Mouse (Mus musculus): Measurements from ENCODE around the gene Sh3pxd2a.
A peak's percentile ranks its signal among the peaks of the same experiment; 100 is the strongest.

Sh3pxd2a gene

GRCm38 (mm10) chr19:47263621-47264020 is 200.6 kb downstream of the Sh3pxd2a start:
- DNase-seq: no peak

DNA sequence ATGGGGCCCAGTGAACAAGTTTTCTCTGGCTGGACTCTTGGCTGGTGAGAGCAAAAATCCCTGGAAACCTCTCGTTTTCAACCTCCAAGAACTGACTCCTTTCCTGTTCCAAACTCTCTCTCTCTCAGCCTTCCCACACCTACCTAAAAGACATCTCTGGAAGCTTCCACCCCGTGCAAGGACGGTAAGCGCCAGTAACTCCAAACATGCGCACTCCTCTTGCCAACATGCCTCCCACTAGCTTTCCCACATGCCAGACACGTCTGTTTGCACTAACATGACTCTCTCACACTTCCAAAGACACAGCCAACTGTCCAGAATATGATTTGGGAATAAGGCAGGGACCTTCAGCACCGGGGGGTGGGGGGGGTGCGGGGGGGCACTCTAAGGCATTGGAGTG is 203.0 kb downstream of the Sh3pxd2a start:
- no peak for DNase-seq

DNA sequence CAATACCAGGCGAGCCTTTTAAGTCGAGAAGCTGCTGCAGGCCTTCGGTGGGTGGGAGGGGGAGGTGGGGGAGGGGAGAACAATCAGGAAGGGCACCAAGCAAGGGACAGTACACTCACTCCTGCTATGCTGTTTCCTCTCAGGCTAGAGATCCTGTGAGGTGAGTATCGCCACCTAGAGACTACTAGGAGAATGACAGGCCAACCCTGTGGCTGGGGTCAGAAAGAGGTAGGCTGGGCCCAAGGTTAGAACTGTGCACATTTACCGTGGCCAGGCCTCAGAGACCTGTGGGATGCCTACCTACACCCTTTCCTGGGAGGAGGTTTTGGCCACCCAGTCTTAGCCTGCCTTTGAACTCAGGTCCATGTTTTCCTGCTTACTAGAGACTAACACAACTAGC is 204.6 kb downstream of the Sh3pxd2a start:
- no peak for DNase-seq

DNA sequence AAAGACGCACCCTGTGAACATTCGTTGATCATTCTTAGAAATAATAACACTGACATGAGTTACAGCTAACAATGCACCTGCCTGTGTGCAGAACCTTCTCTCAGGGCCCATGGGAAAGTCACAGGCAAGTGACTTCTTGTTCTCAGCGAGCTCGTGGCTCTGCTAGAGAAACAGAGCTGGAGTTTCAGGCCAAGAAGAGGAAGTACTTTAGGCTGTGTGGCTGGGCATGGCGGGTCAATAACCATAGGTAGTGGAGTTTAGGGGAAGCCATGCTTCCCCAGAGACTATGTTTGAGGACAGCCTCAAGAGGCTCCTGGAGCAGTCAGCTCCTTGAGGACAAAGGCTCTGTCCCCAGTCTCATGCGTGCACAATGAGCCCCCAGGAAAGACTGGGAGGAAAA is 208.3 kb downstream of the Sh3pxd2a start:
- no peak for DNase-seq

GRCm38 (mm10) chr19:47255036-47255435 is 209.2 kb downstream of the Sh3pxd2a start:
- no peak for DNase-seq

- DNase-seq: peak; percentile 28
These were observed 211.1 kb downstream of the Sh3pxd2a start for GRCm38 (mm10) chr19:47253053-47253628.

- no peak for DNase-seq
These were observed 213.3 kb downstream of the Sh3pxd2a start for GRCm38 (mm10) chr19:47250931-47251330.

GRCm38 (mm10) chr19:47248906-47249568 is 215.2 kb downstream of the Sh3pxd2a start:
- DNase-seq: no peak

GRCm38 (mm10) chr19:47248296-47248695 is 215.9 kb downstream of the Sh3pxd2a start:
- no peak for DNase-seq

- DNase-seq: no peak
These were observed 216.4 kb downstream of the Sh3pxd2a start for GRCm38 (mm10) chr19:47247791-47248190.

DNA sequence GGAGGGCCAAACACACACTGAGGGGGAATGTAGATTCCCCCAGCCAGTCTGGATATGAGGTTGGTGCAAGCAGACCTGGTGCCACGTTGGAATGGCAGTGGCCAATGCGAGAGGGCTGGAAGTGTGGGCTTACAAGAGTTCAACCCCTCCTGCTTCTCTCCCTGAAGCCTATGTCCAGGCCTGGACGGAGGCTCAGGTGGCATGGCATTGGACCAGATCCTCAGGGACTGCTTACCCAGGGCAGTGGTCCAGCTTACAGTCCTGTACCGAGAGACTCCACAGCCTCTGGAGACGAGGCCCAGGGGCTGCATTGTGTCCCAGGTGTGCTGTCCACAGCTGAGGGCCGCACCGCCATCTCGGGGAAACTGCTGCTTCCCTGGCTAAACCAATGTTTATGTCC is 218.7 kb downstream of the Sh3pxd2a start:
- DNase-seq: no peak

DNA sequence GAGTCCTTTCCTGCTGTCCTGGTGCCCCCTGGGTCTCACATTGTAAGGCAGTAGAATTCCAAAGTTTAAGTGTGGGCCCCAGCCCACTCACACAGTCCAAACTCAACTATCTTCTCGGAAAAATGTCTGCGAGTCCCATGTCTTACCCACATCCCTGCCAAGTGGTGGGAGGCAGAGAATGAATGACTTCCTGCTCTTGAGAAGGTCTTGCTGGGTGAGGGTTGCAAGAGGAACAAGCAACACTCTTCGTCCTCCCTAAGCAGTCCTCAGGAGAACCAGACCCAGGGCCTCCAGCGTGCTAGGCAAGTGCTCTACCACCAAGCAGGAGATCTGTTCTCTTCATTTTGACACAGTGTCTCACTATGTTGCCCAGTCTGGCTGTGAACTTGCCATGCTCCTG is 222.0 kb downstream of the Sh3pxd2a start:
- DNase-seq: peak; percentile 3

DNA sequence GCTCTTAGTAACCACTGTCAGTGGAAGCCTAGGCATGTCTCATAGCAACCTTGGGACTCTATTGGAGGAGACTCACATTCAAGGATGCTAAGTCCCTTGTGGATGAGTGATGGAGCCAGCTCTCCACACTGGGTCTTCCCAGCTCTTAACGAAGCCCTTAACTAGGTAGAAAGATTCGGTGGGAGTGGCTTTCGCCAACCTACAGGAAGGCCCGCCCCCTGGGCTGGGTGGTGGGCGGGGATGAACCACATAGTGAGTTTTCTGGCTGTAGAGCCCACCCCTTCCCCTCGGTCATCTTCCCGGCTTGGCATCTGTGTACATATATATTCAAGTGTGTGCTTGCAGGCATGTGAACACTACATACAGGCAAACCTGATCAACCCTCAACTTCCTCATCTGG is 223.2 kb downstream of the Sh3pxd2a start:
- DNase-seq: no peak

DNA sequence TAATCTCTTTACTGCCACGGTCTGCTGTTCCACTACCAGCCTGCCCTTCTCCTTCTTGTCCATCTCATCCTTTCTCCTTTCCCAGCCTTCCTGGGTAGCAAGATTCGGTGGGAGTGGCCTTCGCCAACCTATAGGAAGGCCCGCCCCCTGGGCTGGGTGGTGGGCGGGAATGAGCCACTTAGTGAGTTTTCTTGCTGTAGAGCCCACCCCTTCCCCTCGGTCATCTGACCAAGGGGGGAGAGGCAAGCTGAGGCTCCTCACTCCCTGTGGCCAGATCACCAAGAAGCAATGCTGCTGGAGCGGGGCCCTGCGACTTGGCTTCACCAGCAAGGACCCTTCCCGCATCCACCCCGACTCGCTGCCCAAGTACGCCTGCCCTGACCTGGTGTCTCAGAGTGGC is 224.1 kb downstream of the Sh3pxd2a start:
- DNase-seq: no peak

DNA sequence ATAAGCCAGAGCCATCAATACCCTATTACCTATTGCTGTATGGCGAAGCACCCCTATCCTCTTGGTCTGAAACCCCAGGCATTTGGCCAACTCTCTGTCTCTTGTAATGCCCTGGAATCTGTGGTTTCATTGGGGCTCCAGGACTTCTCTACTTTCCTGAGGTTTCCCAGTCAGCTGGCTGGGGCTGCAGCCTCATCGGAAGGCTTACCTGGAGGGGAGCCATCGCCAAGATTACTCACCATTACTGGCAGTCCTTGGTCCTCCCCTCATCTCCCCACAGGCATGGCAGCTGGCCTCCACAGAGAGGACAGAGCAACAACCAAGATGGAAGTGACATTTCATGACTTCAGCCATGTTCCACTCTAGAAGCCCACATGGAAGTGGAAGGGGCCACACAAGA is 231.1 kb downstream of the Sh3pxd2a start:
- DNase-seq: no peak

GRCm38 (mm10) chr19:47232077-47232865 is 231.9 kb downstream of the Sh3pxd2a start:
- no peak for DNase-seq

- DNase-seq: no peak
These were observed 232.8 kb downstream of the Sh3pxd2a start for GRCm38 (mm10) chr19:47231389-47231788.

DNA sequence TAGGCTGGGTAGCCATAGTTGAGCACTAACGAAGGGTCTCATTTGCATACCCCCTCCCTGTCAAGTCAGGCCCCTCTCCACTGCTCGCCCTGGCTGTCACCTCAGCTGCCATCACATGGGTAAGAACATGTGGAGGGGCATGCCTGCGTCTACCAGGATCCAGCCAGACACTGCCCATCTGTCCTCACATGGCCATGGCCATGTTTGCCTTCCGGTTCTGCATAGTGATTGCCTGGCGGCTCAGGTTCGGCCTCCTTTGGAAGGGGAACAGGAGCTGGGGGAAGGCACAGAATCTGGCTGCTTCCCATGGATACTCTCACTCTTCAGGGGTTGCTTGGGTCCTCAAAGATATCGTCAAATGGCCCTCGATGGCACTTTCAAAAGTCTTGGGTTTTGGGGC is 233.5 kb downstream of the Sh3pxd2a start:
- no peak for DNase-seq

GRCm38 (mm10) chr19:47230082-47230481 is 234.1 kb downstream of the Sh3pxd2a start:
- DNase-seq: no peak

GRCm38 (mm10) chr19:47229461-47229860 is 234.7 kb downstream of the Sh3pxd2a start:
- no peak for DNase-seq

DNA sequence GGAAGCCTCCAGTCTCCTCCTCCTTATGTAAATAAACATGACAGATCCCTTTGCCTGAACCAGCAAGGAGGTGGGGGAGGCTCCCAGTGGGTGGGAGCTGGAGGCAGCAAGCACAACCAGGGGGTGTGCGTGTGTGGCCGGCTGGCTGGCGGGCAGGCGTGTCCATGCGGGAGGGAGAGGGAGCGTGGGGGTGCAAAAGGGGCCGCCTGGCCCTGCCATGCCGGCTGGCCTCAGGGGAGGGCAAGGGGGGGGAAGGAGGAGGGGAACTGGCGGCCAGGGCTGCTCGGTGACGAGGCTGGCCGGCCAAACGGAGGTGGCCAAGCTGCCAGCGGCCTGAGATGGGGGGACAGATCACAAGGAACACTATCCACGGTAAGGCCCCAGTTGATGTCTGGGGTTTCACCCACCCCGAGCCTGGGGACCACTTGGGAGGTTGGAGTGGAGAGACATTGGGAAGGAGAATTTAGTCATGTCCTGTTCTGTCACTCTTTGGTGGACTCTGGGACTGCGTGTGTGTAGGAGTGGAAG is 235.4 kb downstream of the Sh3pxd2a start:
- peak; percentile 59 for DNase-seq

DNA sequence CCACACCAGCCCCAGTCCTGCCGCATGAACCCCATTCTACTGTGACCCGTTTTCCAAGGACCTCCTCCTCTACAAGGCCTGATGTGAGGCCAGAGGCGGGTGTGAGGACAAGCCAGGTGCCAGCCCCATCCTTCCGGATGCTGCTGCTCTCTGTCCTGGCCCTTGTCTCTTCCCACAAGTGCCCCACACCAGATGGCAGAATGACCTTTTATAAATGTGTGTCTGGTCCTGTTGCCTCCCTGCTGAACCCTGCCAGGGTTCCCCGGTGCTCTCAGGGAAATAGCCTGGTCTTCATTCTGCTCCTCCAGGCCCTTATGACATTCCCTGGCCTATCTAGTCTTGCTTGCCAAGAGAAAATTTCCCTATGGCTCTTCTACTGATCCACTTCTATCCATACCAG is 238.4 kb downstream of the Sh3pxd2a start:
- no peak for DNase-seq

- DNase-seq: no peak
These were observed 239.5 kb downstream of the Sh3pxd2a start for GRCm38 (mm10) chr19:47224743-47225142.
